Mouse (Mus musculus) embryonic facial prominence, embryonic 13.5 days (tissue): ENCODE data around the gene Sult1b1. TPM values are rescaled to one million over a fixed set of nuclear protein-coding genes. Genes with fewer than 3 reads are reported as not detected.
"Not testable (repeated sequence)": the region's sequence is repeated elsewhere in the genome, so short reads cannot be mapped to it uniquely, and the experiment has no call there.

Experiments
- ATAC-seq: fragments of 200-750 bp; cut with Nextera tagmentation; 2 replicates; pipeline ENCODE4 v1.8.0; 2017; ENCODE audit warnings: low read depth; ENCODE audit not compliant: insufficient number of reproducible peaks, insufficient read depth, low FRiP score, low TSS enrichment
- H3K27ac ChIP-seq: fragments of 300-500 bp; sonication (generic); 2 replicates; pipeline ENCODE4 v1.5.1; 2015; ENCODE audit warnings: moderate library complexity, mild to moderate bottlenecking, inconsistent platforms
- H3K27me3 ChIP-seq: fragments of 300-500 bp; sonication (generic); 2 replicates; pipeline ENCODE4 v1.6.1; 2015; ENCODE audit warnings: mild to moderate bottlenecking, inconsistent platforms
- H3K36me3 ChIP-seq: fragments of 300-500 bp; sonication (generic); 2 replicates; pipeline ENCODE4 v1.6.1; 2015; ENCODE audit warnings: mild to moderate bottlenecking, inconsistent platforms
- H3K4me1 ChIP-seq: fragments of 300-500 bp; sonication (generic); 2 replicates; pipeline ENCODE4 v1.6.1; 2015; ENCODE audit warnings: inconsistent platforms
- H3K4me2 ChIP-seq: fragments of 300-500 bp; sonication (generic); 2 replicates; pipeline ENCODE4 v1.6.1; 2015; ENCODE audit warnings: moderate library complexity, mild to moderate bottlenecking, inconsistent platforms
- H3K4me3 ChIP-seq: fragments of 300-500 bp; sonication (generic); 2 replicates; pipeline ENCODE4 v1.5.1; 2015; ENCODE audit warnings: mild to moderate bottlenecking, inconsistent platforms
- H3K9ac ChIP-seq: fragments of 300-500 bp; sonication (generic); 2 replicates; pipeline ENCODE4 v1.6.1; 2015; ENCODE audit warnings: mild to moderate bottlenecking, inconsistent platforms
- H3K9me3 ChIP-seq: fragments of 300-500 bp; sonication (generic); 2 replicates; pipeline ENCODE4 v1.6.1; 2016; ENCODE audit warnings: inconsistent platforms
- WGBS: fragments of 180-500 bp; shearing (Covaris S2); methylation state at CpG from one replicate; pipeline ENCODE4 v1.1.7; 2015; ENCODE audit warnings: mixed read lengths; 5-methylcytosine and 5-hydroxymethylcytosine counted together
- polyA plus RNA-seq: library from polyadenylated mRNA; unstranded; fragments of >200 nt; fragmentation: Nextera tagmentation; extraction: Ambion mirVana; gene quantifications from 2 replicates; pipeline ENCODE4 v1.2.1, GENCODE M21; 2015

Gene Sult1b1
- polyA plus RNA-seq, 1 experiment from 2014 or later, result not detected

GRCm38 (mm10) chr5:87532288-87532687 is 5.7 kb downstream of the Sult1b1 start:
- WGBS, result 79% methylated on average over 2 of the region's 2 CpGs
- Histone ChIP-seq H3K27ac (no peak overlapping the region), H3K4me1 (no peaks in the 10 kb centered on the region), H3K27me3 (no peaks in the 10 kb centered on the region), H3K9ac (no peak overlapping the region), H3K4me3 (no peak overlapping the region), H3K36me3 (no peaks in the 10 kb centered on the region), H3K4me2 (no peak overlapping the region), H3K9me3 (no peaks in the 10 kb centered on the region)
- no peak for ATAC-seq

- H3K9me3 ChIP-seq, H3K27ac ChIP-seq, H3K4me2 ChIP-seq, H3K9ac ChIP-seq, H3K4me1 ChIP-seq, H3K4me3 ChIP-seq, H3K36me3 ChIP-seq, ATAC-seq, H3K27me3 ChIP-seq: not testable (repeated sequence)
- 87% methylated on average over 2 of the region's 2 CpGs for WGBS
These were observed 14.4 kb downstream of the Sult1b1 start for GRCm38 (mm10) chr5:87523561-87523960.

- Histone ChIP-seq H3K27ac (no peak overlapping the region), H3K4me1 (no peaks in the 10 kb centered on the region), H3K27me3 (no peaks in the 10 kb centered on the region), H3K4me2 (no peak overlapping the region), H3K9ac (no peak overlapping the region), H3K9me3 (no peaks in the 10 kb centered on the region), H3K4me3 (no peak overlapping the region), H3K36me3 (no peaks in the 10 kb centered on the region)
- WGBS, result 51% methylated on average over 4 of the region's 4 CpGs
- 0 out of 2 replicates have a peak, but pooled peaks have one; percentile 56 for ATAC-seq
These were observed 32.1 kb downstream of the Sult1b1 start for GRCm38 (mm10) chr5:87505776-87506458.

GRCm38 (mm10) chr5:87502687-87503086 is 35.3 kb downstream of the Sult1b1 start:
- H3K4me1 ChIP-seq, result no peaks in the 10 kb centered on the region
- H3K9me3 ChIP-seq, result no peaks in the 10 kb centered on the region
- H3K27ac ChIP-seq, result no peak overlapping the region
- H3K4me2 ChIP-seq, result no peak overlapping the region
- ATAC-seq, result peak; percentile 75
- no peaks in the 10 kb centered on the region for H3K36me3 ChIP-seq
- H3K27me3 ChIP-seq, result no peaks in the 10 kb centered on the region
- 62% methylated on average over 1 of the region's 1 CpGs for WGBS
- no peak overlapping the region for H3K9ac ChIP-seq
- H3K4me3 ChIP-seq, result no peak overlapping the region

DNA sequence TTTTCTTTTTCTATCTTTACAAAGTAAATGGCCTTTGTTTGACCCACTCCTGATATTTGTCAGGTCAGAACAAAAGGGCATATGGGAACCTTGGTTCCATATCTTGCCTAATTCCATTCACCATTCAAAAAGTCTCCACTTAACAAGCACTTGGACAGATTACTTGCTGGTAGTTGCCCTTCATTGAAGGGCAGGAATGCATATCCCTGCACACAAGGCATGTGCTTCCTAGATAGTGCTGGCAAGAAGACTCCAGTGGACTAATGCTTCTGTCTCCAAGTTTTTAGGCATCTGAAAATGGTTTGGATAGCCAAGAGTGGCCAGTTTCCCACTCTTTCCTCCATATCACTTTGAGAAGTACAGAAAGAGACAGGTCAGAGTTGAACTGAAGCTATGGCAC is 38.7 kb downstream of the Sult1b1 start:
- Histone ChIP-seq H3K4me1 (no peaks in the 10 kb centered on the region), H3K4me2 (no peak overlapping the region)
- no peak for ATAC-seq

GRCm38 (mm10) chr5:87498936-87499335 is 39.1 kb downstream of the Sult1b1 start:
- Histone ChIP-seq H3K9ac (no peak overlapping the region), H3K9me3 (no peaks in the 10 kb centered on the region)

More for the DNA sequence above, 38.7 kb downstream of the Sult1b1 start:
- Histone ChIP-seq H3K36me3 (no peaks in the 10 kb centered on the region), H3K4me3 (no peak overlapping the region), H3K27ac (no peak overlapping the region), H3K27me3 (no peaks in the 10 kb centered on the region), H3K9me3 (no peaks in the 10 kb centered on the region), H3K9ac (no peak overlapping the region)

GRCm38 (mm10) chr5:87490771-87491170 is 47.2 kb downstream of the Sult1b1 start, which contains the start of gene Ugt2a1:
Ugt2a1 (minus strand) TSS chr5:87490871.
- H3K4me3 ChIP-seq, result no peak within 1 kb of the TSS
- H3K9me3 ChIP-seq, result no peaks in the 10 kb centered on the region
- H3K4me1 ChIP-seq, result no peaks in the 10 kb centered on the region
- no peak for ATAC-seq
- no peaks in the 10 kb centered on the region for H3K27me3 ChIP-seq
- no peaks in the 10 kb centered on the region for H3K36me3 ChIP-seq
- no peak within 1 kb of the TSS for H3K9ac ChIP-seq
- 82% methylated on average over 1 of the region's 1 CpGs for WGBS
- H3K4me2 ChIP-seq, result no peak within 1 kb of the TSS
- H3K27ac ChIP-seq, result no peak within 1 kb of the TSS

More at GRCm38 (mm10) chr5:87498936-87499335, 39.1 kb downstream of the Sult1b1 start:
- Histone ChIP-seq H3K27ac (no peak overlapping the region), H3K36me3 (no peaks in the 10 kb centered on the region), H3K27me3 (no peaks in the 10 kb centered on the region), H3K4me2 (no peak overlapping the region), H3K4me3 (no peak overlapping the region), H3K4me1 (no peaks in the 10 kb centered on the region)
- ATAC-seq, result no peak

- not testable (repeated sequence) for H3K9ac ChIP-seq, H3K27me3 ChIP-seq, H3K9me3 ChIP-seq, H3K4me1 ChIP-seq, H3K36me3 ChIP-seq, H3K4me2 ChIP-seq, H3K27ac ChIP-seq, ATAC-seq, H3K4me3 ChIP-seq
- 70% methylated on average over 1 of the region's 1 CpGs for WGBS
These were observed 51.3 kb downstream of the Sult1b1 start, which contains the start of gene Gm43638 for GRCm38 (mm10) chr5:87486706-87487105. Gm43638 (minus strand) TSS chr5:87486806.

DNA sequence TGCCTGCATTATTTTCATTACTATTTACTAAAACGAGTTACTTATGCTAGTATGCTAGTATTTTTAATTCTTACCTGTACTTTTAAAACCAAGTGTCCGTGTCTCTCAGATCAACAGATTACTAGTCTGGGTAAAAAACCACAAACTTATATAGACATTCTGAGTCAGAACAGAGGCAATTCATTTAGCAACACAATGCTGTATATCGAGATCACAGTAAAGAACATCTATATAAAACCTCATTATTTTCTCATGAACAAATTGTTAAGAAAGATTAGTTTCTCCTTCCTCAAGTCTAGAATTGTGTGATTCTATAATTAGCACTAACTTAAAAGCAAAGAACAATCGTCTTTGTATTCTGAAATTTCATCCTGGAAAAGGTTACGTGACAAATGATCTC is 55.8 kb downstream of the Sult1b1 start, which contains the start of gene Ugt2a2:
Ugt2a2 (minus strand) TSS at position 101 of the 400 bp plus-strand sequence.
- Histone ChIP-seq H3K9me3 (no peaks in the 10 kb centered on the region), H3K9ac (no peak within 1 kb of the TSS), H3K4me3 (no peak within 1 kb of the TSS), H3K27me3 (no peaks in the 10 kb centered on the region), H3K27ac (no peak within 1 kb of the TSS), H3K4me2 (no peak within 1 kb of the TSS), H3K36me3 (no peaks in the 10 kb centered on the region), H3K4me1 (no peaks in the 10 kb centered on the region)
- ATAC-seq, result no peak
- 75% methylated on average over 5 of the region's 5 CpGs for WGBS

Other genes starting within 250 kb of the Sult1b1 start
- not detected in 2 replicates for gene Ugt2a3, start 201.0 kb downstream of the Sult1b1 start, polyA plus RNA-seq
- not detected in 2 replicates for gene Ugt2b38, start 114.0 kb downstream of the Sult1b1 start, polyA plus RNA-seq
- 0.17 and 1.3 TPM in 2 replicates for gene Ugt2a2, start 55.9 kb downstream of the Sult1b1 start, polyA plus RNA-seq
- gene Gm43638, start 51.4 kb downstream of the Sult1b1 start, polyA plus RNA-seq, result 0.18 TPM in 1 of 2 replicates, not detected in the other
- gene Ugt2a1, start 47.3 kb downstream of the Sult1b1 start, polyA plus RNA-seq, result 11.2 and 21.0 TPM in 2 replicates
- gene Sult1d1, start 30.8 kb upstream of the Sult1b1 start, polyA plus RNA-seq, result 0.14 and 0.81 TPM in 2 replicates
- gene Sult1e1, start 53.4 kb upstream of the Sult1b1 start, polyA plus RNA-seq, result 7.2 and 15.2 TPM in 2 replicates
- not detected in 2 replicates for gene Csn1s1, start 128.0 kb upstream of the Sult1b1 start, polyA plus RNA-seq
- gene Csn2, start 161.4 kb upstream of the Sult1b1 start, polyA plus RNA-seq, result not detected in 2 replicates
- gene Csn1s2a, start 236.4 kb upstream of the Sult1b1 start, polyA plus RNA-seq, result not detected in 2 replicates